In the genomic region with DNA sequence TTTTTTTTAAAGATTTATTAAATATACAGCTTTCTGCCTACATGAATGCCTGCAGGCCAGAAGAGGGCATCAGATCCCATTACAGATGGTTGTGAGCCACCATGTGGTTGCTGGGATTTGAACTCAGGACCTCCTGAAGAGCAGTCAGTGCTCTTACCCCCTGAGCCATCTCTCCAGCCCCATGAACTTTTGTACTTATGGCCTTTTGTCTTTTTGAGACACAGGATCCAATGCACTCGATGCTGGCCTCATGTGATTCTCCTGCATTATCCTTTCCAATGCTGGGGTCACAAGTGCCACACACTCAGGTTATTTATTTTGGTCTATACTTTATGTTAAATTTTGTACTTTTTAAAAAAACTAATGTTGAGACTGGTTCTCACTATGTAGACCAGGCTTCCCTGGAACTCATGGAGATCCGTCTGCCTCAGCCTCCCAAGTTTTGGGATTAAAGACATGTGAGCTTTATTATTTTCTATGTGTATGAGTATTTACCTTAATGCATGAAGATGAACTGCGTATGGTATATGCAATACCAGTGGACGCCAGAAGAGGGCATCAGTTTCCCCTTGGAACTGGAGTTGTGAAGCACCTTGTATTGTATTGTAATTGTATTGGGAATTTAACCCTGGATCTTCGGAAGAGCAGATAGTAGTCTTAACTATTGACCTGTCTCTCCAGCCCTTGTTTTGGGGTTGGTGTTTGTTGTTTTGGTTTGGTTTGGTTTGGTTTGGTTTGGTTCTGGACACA, we compare ENCODE assay signal across 8 mouse cellular contexts. TPM values are rescaled to one million over a fixed set of nuclear protein-coding genes. Genes with fewer than 3 reads are reported as not detected.
DNase-seq lines count a peak whose midpoint lies in the region; ATAC-seq and TF ChIP-seq lines count a peak whose summit lies in the region.
"Had no signal": no experiment of that assay in that cellular context is flagged by ENCODE, and none has a peak within 500 bp of the region (broad histone marks: within the 10 kb centered on the region; RNA-seq: fewer than 3 reads in every experiment).

No protein-coding gene starts in this region.

- no peak for TF ChIP-seq POLR2A in ES-Bruce4 (IDR thresholded peaks at IDR 0.05; ENCODE audit: insufficient read depth, low read length)

- TF ChIP-seq EP300 in ES-Bruce4 (IDR thresholded peaks at IDR 0.05; ENCODE audit: insufficient read depth, low read depth, low read length), result no peak

- peak; percentile 90 for TF ChIP-seq CTCF in layer of hippocampus, adult 2 months (conservative IDR thresholded peaks at IDR 0.05)
- TF ChIP-seq CTCF in ES-Bruce4 (IDR thresholded peaks at IDR 0.05; ENCODE audit: low read depth, low read length), result peak; percentile 6

- H3K27me3 ChIP-seq in ES-Bruce4 (ENCODE audit: control insufficient read depth, insufficient read depth, low read length, poor library complexity, severe bottlenecking), result no peaks in the 10 kb centered on the region
- H3K27me3 ChIP-seq: liver, embryonic 15.5 days had no signal

- H3K4me3 ChIP-seq in layer of hippocampus, adult 2 months, result no peak overlapping the region
- no peak overlapping the region for H3K4me3 ChIP-seq in ES-Bruce4 (ENCODE audit: low read depth, low read length)
- H3K4me3 ChIP-seq: liver, embryonic 15.5 days had no signal

- H3K9ac ChIP-seq in ES-Bruce4 (ENCODE audit: low read depth, poor library complexity, severe bottlenecking), result no peak overlapping the region
- H3K9ac ChIP-seq: liver, embryonic 15.5 days had no signal

- ATAC-seq in granulocyte monocyte progenitor cell, adult 5-6 weeks (replicated peaks; ENCODE audit: poor library complexity, severe bottlenecking), result peak; percentile 59
- ATAC-seq in frontal cortex, adult (ENCODE audit: low TSS enrichment), result no peak

- peak in 1 of 2 experiments; percentile 75 for DNase-seq in layer of hippocampus, adult 2 months (ENCODE audit: low spot score in 2 of 2)
- no peak for DNase-seq in layer of hippocampus, adult 9-11 months
- DNase-seq in ZHBTc4 (ENCODE audit: low read depth, low spot score), result peak; percentile 84
- DNase-seq in lung, postnatal 25 days (ENCODE audit: low spot score), result peak; percentile 43

- no peaks in the 10 kb centered on the region for H3K9me3 ChIP-seq in ES-Bruce4 (replicated peaks; ENCODE audit: control insufficient read depth, insufficient read depth, low read length, poor library complexity, severe bottlenecking)
- H3K9me3 ChIP-seq: liver, embryonic 15.5 days had no signal

- no peak overlapping the region for H3K27ac ChIP-seq in layer of hippocampus, adult 2 months
- H3K27ac ChIP-seq in ES-Bruce4 (ENCODE audit: insufficient read depth, low read length), result no peak overlapping the region
- H3K27ac ChIP-seq: liver, embryonic 15.5 days had no signal

- H3K4me1 ChIP-seq in ES-Bruce4 (ENCODE audit: control insufficient read depth, insufficient read depth, low read length), result no peaks in the 10 kb centered on the region

- no peaks in the 10 kb centered on the region for H3K36me3 ChIP-seq in ES-Bruce4 (ENCODE audit: control insufficient read depth, insufficient read depth, low read length, poor library complexity, severe bottlenecking)

RNA-seq across cellular contexts. Expression of a gene that starts 15.0 kb away (rescaled TPM):
- 100 to 1,000 TPM; 154 to 156 TPM for total RNA-seq in layer of hippocampus, adult 2 months (2021)
- 19.2 and 20.8 TPM in 2 replicates for polyA plus RNA-seq in ES-Bruce4 (2011; ENCODE audit: insufficient read depth, insufficient read length, low read depth, missing spikeins)
- total RNA-seq in granulocyte monocyte progenitor cell, adult 5-6 weeks (2014; fragmentation: Nextera tagmentation), result not detected in 2 replicates
- 0.31 and 0.69 TPM in 2 replicates for total RNA-seq in granulocyte monocyte progenitor cell, adult 5-6 weeks (2017)

RNA-seq across cellular contexts. Expression of a gene that starts 17.4 kb away (rescaled TPM):
- total RNA-seq in layer of hippocampus, adult 2 months (2021), result 1 to 10 TPM; 6.5 to 7.3 TPM
- 18.4 and 18.5 TPM in 2 replicates for polyA plus RNA-seq in ES-Bruce4 (2011; ENCODE audit: insufficient read depth, insufficient read length, low read depth, missing spikeins)
- total RNA-seq in granulocyte monocyte progenitor cell, adult 5-6 weeks (2014; fragmentation: Nextera tagmentation), result 9.6 and 14.6 TPM in 2 replicates
- 3.4 and 11.9 TPM in 2 replicates for total RNA-seq in granulocyte monocyte progenitor cell, adult 5-6 weeks (2017)

RNA-seq across cellular contexts. Expression of a gene that starts 31.5 kb away (rescaled TPM):
- total RNA-seq in layer of hippocampus, adult 2 months (2021), result 1 to 10 TPM; 1.9 to 4.0 TPM
- 4.5 and 4.6 TPM in 2 replicates for polyA plus RNA-seq in ES-Bruce4 (2011; ENCODE audit: insufficient read depth, insufficient read length, low read depth, missing spikeins)
- total RNA-seq in granulocyte monocyte progenitor cell, adult 5-6 weeks (2014; fragmentation: Nextera tagmentation), result not detected in 2 replicates
- 0.26 and 0.62 TPM in 2 replicates for total RNA-seq in granulocyte monocyte progenitor cell, adult 5-6 weeks (2017)

RNA-seq across cellular contexts. Expression of a gene that starts 43.5 kb away (rescaled TPM):
- total RNA-seq in layer of hippocampus, adult 2 months (2021), result 10 to 100 TPM; 46.7 to 49.5 TPM
- 14.7 and 17.4 TPM in 2 replicates for polyA plus RNA-seq in ES-Bruce4 (2011; ENCODE audit: insufficient read depth, insufficient read length, low read depth, missing spikeins)
- total RNA-seq in granulocyte monocyte progenitor cell, adult 5-6 weeks (2014; fragmentation: Nextera tagmentation), result 8.1 and 10.5 TPM in 2 replicates
- 9.3 and 11.0 TPM in 2 replicates for total RNA-seq in granulocyte monocyte progenitor cell, adult 5-6 weeks (2017)

RNA-seq across cellular contexts. Expression of a gene that starts 44.4 kb away (rescaled TPM):
- total RNA-seq in layer of hippocampus, adult 2 months (2021), result 100 to 1,000 TPM; 286 to 314 TPM
- polyA plus RNA-seq in ES-Bruce4 (2011; ENCODE audit: insufficient read depth, insufficient read length, low read depth, missing spikeins), result 53.5 and 55.5 TPM in 2 replicates
- 36.8 and 50.4 TPM in 2 replicates for total RNA-seq in granulocyte monocyte progenitor cell, adult 5-6 weeks (2014; fragmentation: Nextera tagmentation)
- 47.0 and 63.5 TPM in 2 replicates for total RNA-seq in granulocyte monocyte progenitor cell, adult 5-6 weeks (2017)

Comparison
In these comparisons a context has a peak if more than half of its experiments do, and no peak if none do; other contexts are left out.
1. RNA of a gene that starts 15.0 kb away (total RNA-seq): 154 to 156 TPM in layer of hippocampus, adult 2 months; 0.31 to 0.69 TPM in granulocyte monocyte progenitor cell, adult 5-6 weeks; every median in the first group is over 10 times any median in the second.